Mouse (Mus musculus) hematopoietic stem cell, adult 5-6 weeks (primary cell): ENCODE measurements around the gene Lag3. TPM values are rescaled to one million over a fixed set of nuclear protein-coding genes. Genes with fewer than 3 reads are reported as not detected.
"Not testable (repeated sequence)": the region's sequence is repeated elsewhere in the genome, so short reads cannot be mapped to it uniquely, and the experiment has no call there.

Experiments used
- ATAC-seq, 2 experiments: fragments of 125-278 bp in 1 of 2; replicated peaks in 1 of 2; 2 replicates each; pipeline ENCODE4 v1.8.0; 2016 to 2017; ENCODE audit warnings: inconsistent platforms in 2 of 2, mild to moderate bottlenecking in 2 of 2, moderate number of reproducible peaks in 2 of 2, low read depth in 1 of 2, moderate TSS enrichment in 1 of 2; ENCODE audit not compliant: low FRiP score in 2 of 2, poor library complexity in 2 of 2, severe bottlenecking in 2 of 2, insufficient read depth in 1 of 2, low TSS enrichment in 1 of 2
- total RNA-seq: library from RNA; stranded (forward); fragments of 172-1452, 232-1000 nt; gene quantifications from 2 replicates; pipeline ENCODE4 v1.2.3, GENCODE M21; 2017

The Lag3 gene
- total RNA-seq, 1 experiment from 2014 or later, result 9.1 TPM

DNA sequence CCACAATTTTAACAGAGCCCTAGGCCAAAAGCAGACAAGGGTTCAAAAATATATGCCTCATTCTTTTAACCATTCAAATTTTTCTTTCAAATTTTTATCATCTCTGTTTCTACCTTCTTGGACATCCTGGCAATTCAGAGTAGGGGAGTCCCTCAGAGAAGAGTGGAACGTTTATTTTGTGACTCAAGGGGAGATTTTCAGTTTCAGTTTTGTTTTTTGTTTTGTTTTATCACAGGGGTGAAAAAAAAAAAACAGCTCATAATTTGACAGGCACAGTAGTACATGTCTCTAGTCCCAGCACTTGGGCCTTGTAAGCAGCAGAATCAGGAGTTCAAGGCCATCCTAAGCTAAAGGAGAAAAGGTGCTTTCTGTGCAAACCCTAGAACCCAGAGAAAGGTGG lies 3.7 kb downstream of the Lag3 start:
- ATAC-seq, result no peak

DNA sequence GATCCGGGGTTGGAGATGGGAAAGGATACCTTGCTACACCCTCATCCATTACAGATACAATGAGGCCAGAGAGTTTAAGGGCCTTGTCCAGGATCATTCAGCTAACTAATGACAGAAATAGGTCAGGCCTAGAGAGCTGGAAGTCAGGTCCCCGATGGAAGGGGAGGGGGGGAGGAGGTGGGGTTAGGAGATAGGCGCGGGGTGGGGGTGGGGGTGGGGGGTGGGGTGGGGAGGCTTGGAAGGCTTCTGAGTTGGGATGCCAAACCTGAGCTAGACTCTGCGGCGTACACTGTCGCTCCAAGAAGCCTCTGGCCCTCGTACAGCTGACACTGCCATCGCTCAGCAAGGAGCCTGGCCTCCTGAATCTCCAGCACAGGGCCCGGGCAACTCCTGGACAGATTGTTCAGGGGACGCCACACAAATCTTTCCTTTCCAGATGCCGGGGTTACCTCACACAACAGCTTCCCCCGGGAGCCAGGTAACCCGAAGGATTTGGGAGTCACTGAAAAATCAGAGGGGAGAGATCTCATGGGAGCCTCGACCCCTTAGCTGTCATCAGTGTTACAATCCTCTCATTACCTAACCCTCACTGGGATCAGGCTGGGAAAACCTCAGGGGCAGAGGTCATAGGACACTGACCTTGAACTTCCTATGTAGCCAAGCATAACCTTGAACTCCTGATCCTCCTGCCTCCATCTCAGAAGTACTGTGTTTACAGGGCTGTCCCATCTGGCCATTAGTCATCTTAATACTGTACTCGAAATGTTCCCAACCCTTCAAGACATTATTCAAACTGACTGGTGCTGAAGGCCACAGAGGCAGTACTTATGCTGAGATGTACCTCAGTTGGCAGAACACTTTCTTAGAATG lies 6.3 kb downstream of the Lag3 start:
- ATAC-seq, result no peak

- ATAC-seq, result peak; percentile 40 to 54
These were observed 7.1 kb downstream of the Lag3 start for GRCm38 (mm10) chr6:124904161-124904981.

DNA sequence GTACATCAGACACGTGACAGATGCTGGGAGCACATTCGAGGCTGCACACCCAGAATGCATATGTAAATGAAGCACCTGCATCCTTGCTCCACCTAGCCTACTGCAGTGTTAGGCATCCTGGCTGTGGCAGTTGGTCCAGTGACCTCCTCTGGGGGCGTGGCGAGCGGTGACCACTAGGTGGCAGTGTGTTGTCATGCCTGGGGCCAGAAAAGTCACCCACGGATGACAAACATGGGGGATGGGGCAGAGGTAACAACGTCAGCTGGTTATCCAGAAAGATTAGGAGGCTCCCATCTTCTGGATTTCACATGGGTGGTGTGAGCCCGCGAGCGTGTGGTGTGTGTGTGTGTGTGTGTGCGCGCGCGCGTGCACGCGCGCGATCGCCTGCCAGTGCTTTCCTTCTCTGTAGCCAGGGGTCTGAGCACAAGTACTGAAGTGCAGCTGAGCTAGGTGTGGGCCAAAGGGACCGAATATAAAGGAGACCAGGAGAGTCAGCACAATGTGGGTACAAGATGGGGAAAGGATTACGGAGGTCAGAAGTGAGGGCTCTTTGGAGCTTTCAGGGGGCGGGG lies 7.8 kb downstream of the Lag3 start:
- ATAC-seq, result peak; percentile 86 to 92

DNA sequence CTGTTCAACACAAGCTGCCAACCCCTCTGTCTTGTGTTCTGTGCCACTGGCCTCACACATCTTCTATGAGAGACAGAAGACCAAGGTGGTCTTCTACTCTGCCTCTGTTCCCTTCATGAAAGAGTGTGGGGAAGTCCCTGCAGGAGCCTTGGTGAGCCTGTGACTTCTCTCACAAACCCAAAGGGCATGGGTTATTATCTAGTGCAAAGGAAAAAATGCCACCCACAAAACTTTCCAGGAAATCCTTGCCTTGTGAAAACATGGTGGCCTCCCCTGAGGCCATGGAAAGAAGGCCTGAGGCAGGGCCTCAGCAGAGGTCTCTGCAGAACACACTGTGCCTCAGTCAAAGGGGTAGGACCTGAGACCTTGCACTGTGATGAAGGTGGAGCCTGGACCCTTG lies 9.7 kb downstream of the Lag3 start:
- ATAC-seq, result no peak

- ATAC-seq, result peak; percentile 31 to 37; a peak in 3 of 4 replicates
These were observed 10.6 kb downstream of the Lag3 start for GRCm38 (mm10) chr6:124900801-124901480.

- no peak for ATAC-seq
These were observed 11.3 kb downstream of the Lag3 start for GRCm38 (mm10) chr6:124900056-124900800.

- ATAC-seq, result peak; percentile 52 to 70; a peak in 2 of 4 replicates
These were observed 13.1 kb downstream of the Lag3 start for GRCm38 (mm10) chr6:124898359-124898758.

- ATAC-seq, result not testable (repeated sequence)
These were observed 17.4 kb downstream of the Lag3 start for GRCm38 (mm10) chr6:124894113-124894512.

DNA sequence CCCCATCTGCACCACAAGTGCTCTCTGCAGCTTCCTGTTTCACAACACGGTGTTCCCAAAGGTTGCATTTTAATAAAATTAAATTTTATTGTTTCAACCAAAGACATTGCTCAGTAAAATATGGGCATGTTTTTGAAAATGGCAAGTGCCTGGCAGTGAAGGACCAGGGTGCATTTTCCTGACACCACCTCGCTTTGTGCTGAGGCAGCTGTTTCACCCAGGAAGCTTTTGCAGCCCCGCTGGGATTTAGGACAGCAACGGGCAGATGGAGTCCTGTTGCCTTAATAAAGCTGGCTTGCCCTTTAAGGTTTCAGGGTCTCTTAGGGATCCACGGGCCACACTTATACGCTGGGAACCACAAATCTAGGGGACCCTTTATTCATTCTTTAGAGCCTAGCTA lies 20.5 kb downstream of the Lag3 start:
- ATAC-seq, result no peak

DNA sequence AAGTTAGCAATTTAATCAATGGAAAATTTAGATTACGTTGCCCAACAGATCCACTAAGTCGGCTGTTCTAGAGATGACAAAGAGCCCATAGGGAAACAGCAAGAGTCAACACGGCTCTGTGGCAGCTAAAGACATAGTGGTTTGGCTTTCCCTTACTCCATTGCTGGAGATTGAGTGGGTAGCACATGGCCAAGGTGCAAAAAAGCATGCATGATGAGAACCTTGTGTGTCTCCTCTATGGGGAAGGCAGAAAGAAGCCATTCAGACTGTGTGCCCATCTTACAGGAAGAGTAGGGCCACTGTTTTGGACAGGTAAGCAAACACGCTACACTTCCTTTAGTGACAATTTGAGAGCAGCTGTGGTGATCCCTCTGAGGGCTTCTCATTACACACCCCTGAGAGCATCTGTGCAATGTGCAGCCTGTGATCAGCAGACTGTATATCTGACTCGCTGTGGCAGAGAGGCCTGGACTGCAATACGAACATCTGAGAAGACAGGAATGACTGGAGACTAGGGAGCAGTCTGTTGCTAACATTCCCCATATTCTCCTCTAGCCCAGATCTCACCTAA lies 22.9 kb downstream of the Lag3 start:
- ATAC-seq, result no peak

- ATAC-seq, result no peak
These were observed 23.5 kb downstream of the Lag3 start, which contains the start of gene Cd4 for GRCm38 (mm10) chr6:124887986-124888385. TSS of gene Cd4 (minus strand) at chr6:124888221.

- no peak for ATAC-seq
These were observed 25.5 kb downstream of the Lag3 start for GRCm38 (mm10) chr6:124885956-124886381.

- ATAC-seq, result no peak
These were observed 26.6 kb downstream of the Lag3 start for GRCm38 (mm10) chr6:124884714-124885500.

DNA sequence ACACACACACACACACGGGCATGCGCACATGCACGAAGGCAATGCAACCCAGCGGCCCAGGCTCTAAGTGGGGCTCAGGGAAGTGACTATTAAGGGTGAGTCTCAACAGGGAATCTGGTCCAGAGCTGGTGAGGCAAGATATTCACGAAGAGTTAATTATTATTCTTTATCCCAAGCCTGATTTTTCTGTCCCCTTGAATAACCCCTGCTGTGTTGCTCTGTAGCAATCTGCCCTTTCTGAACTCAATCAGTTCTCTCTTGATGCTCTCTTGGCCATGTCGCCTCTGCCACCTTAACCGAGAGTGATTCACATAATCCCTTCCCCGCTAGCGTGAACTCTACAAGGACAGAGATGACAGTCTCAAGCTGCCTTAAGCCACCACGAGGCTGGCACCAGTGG lies 28.2 kb downstream of the Lag3 start:
- ATAC-seq, result no peak

GRCm38 (mm10) chr6:124881821-124882220 lies 29.7 kb downstream of the Lag3 start:
- ATAC-seq, result no peak
